Mouse (Mus musculus) MEL (cell line): ENCODE results near the gene Gm5108. TPM values are rescaled to one million over a fixed set of nuclear protein-coding genes. Genes with fewer than 3 reads are reported as not detected.
A peak's percentile ranks its signal among the peaks of the same experiment; 100 is the strongest.

Source experiments
- DNase-seq: peaks from one replicate; pipeline ENCODE4 v3.0.0; 2011; ENCODE audit warnings: low read depth, low spot score
- H3K27ac ChIP-seq: 2 replicates; pipeline ENCODE4 v1.5.1; 2012; ENCODE audit warnings: low read depth, mild to moderate bottlenecking, control low read depth, low read length, moderate library complexity; ENCODE audit not compliant: control insufficient read depth
- H3K27me3 ChIP-seq, 2 experiments: fragments of 150-350 bp in 1 of 2; sonication (generic) in 1 of 2; 2 replicates each; pipeline ENCODE4 v1.6.1; 2012; ENCODE audit warnings: low read length in 2 of 2, mild to moderate bottlenecking in 2 of 2, improper control_type of control experiment in 1 of 2, moderate library complexity in 1 of 2; ENCODE audit not compliant: insufficient read depth in 2 of 2, control insufficient read depth in 1 of 2
- H3K36me3 ChIP-seq, 2 experiments: 2 replicates each; pipeline ENCODE4 v1.6.1; 2012 to 2014; ENCODE audit warnings: low read length in 2 of 2, improper control_type of control experiment in 1 of 2, inconsistent platforms in 1 of 2, mild to moderate bottlenecking in 1 of 2; ENCODE audit not compliant: insufficient read depth in 2 of 2, control insufficient read depth in 1 of 2
- H3K4me1 ChIP-seq, 2 experiments: fragments of 150-350 bp in 1 of 2; sonication (generic) in 1 of 2; 2 replicates each; pipeline ENCODE4 v1.6.1; 2012; ENCODE audit warnings: low read length in 2 of 2, improper control_type of control experiment in 1 of 2, mild to moderate bottlenecking in 1 of 2; ENCODE audit not compliant: insufficient read depth in 2 of 2, control insufficient read depth in 1 of 2
- H3K4me3 ChIP-seq, 2 experiments: fragments of 150-350 bp in 1 of 2; sonication (generic) in 1 of 2; 2 replicates each; pipeline ENCODE4 v1.5.1; 2012; ENCODE audit warnings: low read depth in 2 of 2, low read length in 2 of 2, mild to moderate bottlenecking in 2 of 2, moderate library complexity in 2 of 2, control low read depth in 1 of 2, improper control_type of control experiment in 1 of 2; ENCODE audit not compliant: control insufficient read depth in 1 of 2, insufficient read depth in 1 of 2
- H3K79me2 ChIP-seq: 2 replicates; pipeline ENCODE4 v1.6.1; 2012; ENCODE audit warnings: mild to moderate bottlenecking, low read length, moderate library complexity; ENCODE audit not compliant: control insufficient read depth, poor library complexity, insufficient read depth
- H3K9ac ChIP-seq: 2 replicates; pipeline ENCODE4 v1.6.1; 2012; ENCODE audit warnings: low read depth, mild to moderate bottlenecking, control low read depth, low read length, moderate library complexity; ENCODE audit not compliant: control insufficient read depth, poor library complexity, severe bottlenecking
- H3K9me3 ChIP-seq: fragments of 150-350 bp; sonication (generic); replicated peaks from 2 replicates; pipeline ENCODE4 v1.6.1; 2012; ENCODE audit warnings: mild to moderate bottlenecking, low read length, improper control_type of control experiment, moderate library complexity; ENCODE audit not compliant: insufficient read depth
- BHLHE40 ChIP-seq: IDR thresholded peaks from 2 replicates; pipeline ENCODE4 v1.6.1; 2012; ENCODE audit warnings: low read depth, mild to moderate bottlenecking, inconsistent platforms, low read length, improper control_type of control experiment, borderline replicate concordance
- CTCF ChIP-seq, 3 experiments: IDR thresholded peaks in 2 of 3; conservative IDR thresholded peaks in 1 of 3; 2 replicates each; pipeline ENCODE4 v1.5.1; 2011 to 2012; ENCODE audit warnings: low read length in 3 of 3, low read depth in 2 of 3, mild to moderate bottlenecking in 2 of 3, improper control_type of control experiment in 1 of 3, inconsistent platforms in 1 of 3, mixed read lengths in 1 of 3, moderate library complexity in 1 of 3; ENCODE audit not compliant: control insufficient read depth in 1 of 3, insufficient read depth in 1 of 3, poor library complexity in 1 of 3, severe bottlenecking in 1 of 3
- E2F4 ChIP-seq: IDR thresholded peaks from 2 replicates; pipeline ENCODE4 v1.6.1; 2011; ENCODE audit warnings: low read depth, low read length, improper control_type of control experiment, borderline replicate concordance
- GABPA ChIP-seq: IDR thresholded peaks from 2 replicates; pipeline ENCODE4 v1.6.1; 2012; ENCODE audit warnings: low read depth, mild to moderate bottlenecking, inconsistent platforms, low read length, improper control_type of control experiment, moderate library complexity
- GATA1 ChIP-seq: IDR thresholded peaks from 2 replicates; pipeline ENCODE4 v1.6.1; 2011; ENCODE audit warnings: low read depth, low read length, improper control_type of control experiment
- JUND ChIP-seq: IDR thresholded peaks from 2 replicates; pipeline ENCODE4 v1.6.1; 2011; ENCODE audit warnings: low read depth, mild to moderate bottlenecking, improper control_type of control experiment, low read length
- KAT2A ChIP-seq: conservative IDR thresholded peaks from 2 replicates; pipeline ENCODE4 v1.6.1; 2012; ENCODE audit warnings: low read depth, low read length, improper control_type of control experiment, inconsistent platforms
- MAX ChIP-seq: IDR thresholded peaks from 2 replicates; pipeline ENCODE4 v1.6.1; 2011; ENCODE audit warnings: low read length, improper control_type of control experiment
- MYB ChIP-seq: IDR thresholded peaks from 2 replicates; pipeline ENCODE4 v1.6.1; 2011; ENCODE audit warnings: mild to moderate bottlenecking, low read depth, low read length, improper control_type of control experiment
- MYC ChIP-seq: IDR thresholded peaks from 2 replicates; pipeline ENCODE4 v1.6.1; 2011; ENCODE audit warnings: low read depth, mild to moderate bottlenecking, low read length, improper control_type of control experiment, moderate library complexity
- NELFE ChIP-seq: IDR thresholded peaks from 2 replicates; pipeline ENCODE4 v1.6.1; 2011; ENCODE audit warnings: low read depth, low read length, improper control_type of control experiment
- RAD21 ChIP-seq: IDR thresholded peaks from 2 replicates; pipeline ENCODE4 v1.6.1; 2011; ENCODE audit warnings: mild to moderate bottlenecking, low read depth, low read length, improper control_type of control experiment
- RCOR1 ChIP-seq: IDR thresholded peaks from 2 replicates; pipeline ENCODE4 v1.6.1; 2012; ENCODE audit warnings: low read depth, mild to moderate bottlenecking, inconsistent platforms, low read length, improper control_type of control experiment
- SIN3A ChIP-seq: IDR thresholded peaks from 2 replicates; pipeline ENCODE4 v1.6.1; 2012; ENCODE audit warnings: low read length, improper control_type of control experiment, inconsistent platforms
- SMC3 ChIP-seq: IDR thresholded peaks from 2 replicates; pipeline ENCODE4 v1.6.1; 2011; ENCODE audit warnings: low read depth, low read length, improper control_type of control experiment
- TBP ChIP-seq: IDR thresholded peaks from 2 replicates; pipeline ENCODE4 v1.8.0; 2011; ENCODE audit warnings: low read depth, low read length, improper control_type of control experiment
- TCF12 ChIP-seq: IDR thresholded peaks from 2 replicates; pipeline ENCODE4 v1.6.1; 2014; ENCODE audit warnings: low read depth, mild to moderate bottlenecking, inconsistent platforms, low read length, improper control_type of control experiment, moderate library complexity
- UBTF ChIP-seq: IDR thresholded peaks from 2 replicates; pipeline ENCODE4 v1.6.1; 2012; ENCODE audit warnings: low read depth, mild to moderate bottlenecking, inconsistent platforms, low read length, improper control_type of control experiment, moderate library complexity, borderline replicate concordance; ENCODE audit not compliant: insufficient read depth
- USF1 ChIP-seq: IDR thresholded peaks from 2 replicates; pipeline ENCODE4 v1.6.1; 2014; ENCODE audit warnings: low read depth, mild to moderate bottlenecking, inconsistent platforms, low read length, improper control_type of control experiment, moderate library complexity
- USF2 ChIP-seq, 2 experiments: IDR thresholded peaks; 2 replicates each; pipeline ENCODE4 v1.6.1; 2011 to 2012; ENCODE audit warnings: improper control_type of control experiment in 2 of 2, low read length in 2 of 2, borderline replicate concordance in 1 of 2, inconsistent platforms in 1 of 2, low read depth in 1 of 2, mild to moderate bottlenecking in 1 of 2; ENCODE audit not compliant: insufficient read depth in 1 of 2
- ZC3H11A ChIP-seq: IDR thresholded peaks from 2 replicates; pipeline ENCODE4 v1.6.1; 2012; ENCODE audit warnings: low read depth, mild to moderate bottlenecking, inconsistent platforms, low read length, improper control_type of control experiment
- ZMIZ1 ChIP-seq: IDR thresholded peaks from 2 replicates; pipeline ENCODE4 v1.6.1; 2012; ENCODE audit warnings: low read depth, mild to moderate bottlenecking, inconsistent platforms, low read length, improper control_type of control experiment, moderate library complexity
- ZNF384 ChIP-seq: IDR thresholded peaks from 2 replicates; pipeline ENCODE4 v1.6.1; 2012; ENCODE audit warnings: low read depth, mild to moderate bottlenecking, inconsistent platforms, low read length, improper control_type of control experiment
- polyA plus RNA-seq, 2 experiments: library from polyadenylated mRNA; stranded (reverse) in 1 of 2; unstranded in 1 of 2; fragments of >175 nt in 1 of 2; fragments of >200 nt in 1 of 2; gene quantifications; 2 replicates each; pipeline versions ENCODE4 v1.2.1 to v1.2.4; 2012; ENCODE audit warnings: low replicate concordance in 2 of 2, low read depth in 1 of 2; ENCODE audit not compliant: insufficient read length in 2 of 2, insufficient read depth in 1 of 2, missing spikeins in 1 of 2
- total RNA-seq: library from RNA; depleted of rRNA; stranded (reverse); fragments of 300-350 nt; gene quantifications from 2 replicates; pipeline ENCODE4 v1.2.3, GENCODE M21; 2012

Gene Gm5108
- total and polyA plus RNA-seq, 3 experiments: not detected

DNA sequence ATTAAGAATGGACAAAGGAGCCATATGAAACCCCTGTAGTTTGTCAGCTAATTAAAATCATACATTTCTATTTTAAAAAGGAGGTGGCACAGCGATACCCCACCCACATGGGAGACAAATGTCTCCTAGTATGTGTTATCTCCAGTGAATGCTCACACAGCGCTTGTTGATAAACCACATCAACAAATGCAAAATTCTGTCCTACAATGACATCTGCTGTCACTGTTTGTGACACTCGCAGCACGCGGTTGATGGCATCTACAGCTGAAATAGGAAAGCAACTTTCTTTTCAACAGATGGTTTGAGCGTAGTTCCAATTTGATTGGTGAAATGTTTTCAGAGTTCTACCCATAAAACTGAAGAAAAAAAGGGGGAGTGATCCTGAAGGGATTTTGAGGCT is 61.1 kb downstream of the Gm5108 start:
- Histone ChIP-seq H3K9me3 (no peaks in the 10 kb centered on the region), H3K9ac (no peak overlapping the region), H3K79me2 (no peaks in the 10 kb centered on the region), H3K4me3 (no peak overlapping the region), H3K4me1 (no peaks in the 10 kb centered on the region), H3K27ac (no peak overlapping the region), H3K27me3 (no peaks in the 10 kb centered on the region; a peak in 1 of 4 replicates), H3K36me3 (no peaks in the 10 kb centered on the region)
- TF ChIP-seq CTCF (IDR thresholded peaks at IDR 0.05 in 2 of 3, conservative IDR thresholded peaks at IDR 0.05 in 1 of 3; ENCODE audit: control insufficient read depth in 1 of 3, insufficient read depth in 1 of 3, low read depth in 2 of 3, low read length in 3 of 3, poor library complexity in 1 of 3, severe bottlenecking in 1 of 3): peak in 1 of 3 experiments; percentile 19; a peak in 2 of 6 replicates
- TF ChIP-seq ZC3H11A: 0 out of 2 replicates have a peak, but pooled peaks have one; percentile 7
- TF ChIP-seq TCF12: no peak
- no peak for TF ChIP-seq UBTF
- TF ChIP-seq ZNF384: no peak
- TF ChIP-seq RAD21: peak; percentile 29
- TF ChIP-seq SMC3: peak; percentile 38
- DNase-seq: peak; percentile 10

DNA sequence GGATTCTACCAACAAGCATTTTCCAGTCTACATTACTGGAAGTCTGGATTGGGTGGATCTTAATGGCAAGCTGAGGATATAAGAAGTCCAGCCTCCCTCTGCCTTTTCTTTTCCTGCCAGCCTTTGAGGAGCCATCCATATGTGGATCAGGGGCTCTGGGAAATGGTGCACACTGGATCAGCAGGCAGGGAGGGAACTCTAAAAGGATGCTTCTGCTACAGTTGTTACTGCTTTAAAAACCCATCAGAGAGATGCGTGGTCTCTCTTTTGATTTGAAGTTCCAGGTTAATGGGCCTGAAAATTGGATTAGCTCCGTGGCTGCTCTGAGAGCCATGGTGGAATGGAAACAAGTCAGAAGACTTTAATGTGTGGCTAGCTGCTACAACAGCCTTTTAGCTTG is 62.4 kb downstream of the Gm5108 start:
- Histone ChIP-seq H3K4me3 (no peak overlapping the region), H3K79me2 (no peaks in the 10 kb centered on the region), H3K27me3 (no peaks in the 10 kb centered on the region; a peak in 1 of 4 replicates), H3K9ac (no peak overlapping the region), H3K4me1 (no peaks in the 10 kb centered on the region), H3K9me3 (no peaks in the 10 kb centered on the region), H3K27ac (no peak overlapping the region), H3K36me3 (no peaks in the 10 kb centered on the region)
- DNase-seq: no peak
- TF ChIP-seq MYB (no peak), USF1 (no peak), NELFE (no peak), RCOR1 (no peak), TBP (no peak), GATA1 (no peak), MAX (no peak), SIN3A (no peak), MYC (no peak), E2F4 (no peak), JUND (no peak), ZNF384 (no peak), BHLHE40 (no peak), ZMIZ1 (no peak), USF2 (IDR thresholded peaks at IDR 0.05; ENCODE audit: borderline replicate concordance in 1 of 2, insufficient read depth in 1 of 2, low read depth in 1 of 2, low read length in 2 of 2) (no peak), GABPA (no peak), KAT2A (no peak)
